28 mouse cellular contexts compared by ENCODE assay signal in genomic region chr3:9557778-9558560, GRCm38 (mm10). TPM values are rescaled to one million over a fixed set of nuclear protein-coding genes. Genes with fewer than 3 reads are reported as not detected.
DNase-seq lines count a peak whose midpoint lies in the region; ATAC-seq and TF ChIP-seq lines count a peak whose summit lies in the region.
"Had no signal": no experiment of that assay in that cellular context is flagged by ENCODE, and none has a peak within 500 bp of the region (broad histone marks: within the 10 kb centered on the region; RNA-seq: fewer than 3 reads in every experiment).

No protein-coding gene starts in this region.

- peaks cover 12% of the 10 kb centered on the region; the same call in 1 of the 2 replicates for H3K4me1 ChIP-seq in forebrain, embryonic 15.5 days
- 0 out of 2 replicates have a peak, but pooled peaks cover 3% of the 10 kb centered on the region for H3K4me1 ChIP-seq in forebrain, embryonic 12.5 days
- H3K4me1 ChIP-seq in forebrain, postnatal 0 days (ENCODE audit: insufficient read depth), result 0 out of 2 replicates have a peak, but pooled peaks cover 3% of the 10 kb centered on the region
- H3K4me1 ChIP-seq: embryonic facial prominence, embryonic 10.5 days; intestine, embryonic 15.5 days had no signal

- peak; percentile 34; the same call in 1 of the 2 replicates for ATAC-seq in forebrain, embryonic 15.5 days (replicated peaks)
- ATAC-seq in forebrain, embryonic 12.5 days (ENCODE audit: low FRiP score), result no peak; the same call in 1 of the 2 replicates
- ATAC-seq in forebrain, postnatal 0 days, result peak; percentile 28; the same call in 1 of the 2 replicates
- no peak for ATAC-seq in granulocyte monocyte progenitor cell, adult 5-6 weeks (replicated peaks; ENCODE audit: poor library complexity, severe bottlenecking)
- ATAC-seq: CD4-positive, CD25-positive, alpha-beta regulatory T cell, adult 4 months; hindbrain, embryonic 16.5 days; intestine, embryonic 15.5 days had no signal

- peak; percentile 30 to 35 for DNase-seq in kidney, postnatal 36 days
- DNase-seq in kidney, adult 11 months, result no peak
- DNase-seq in forebrain, postnatal 0 days, result peak; percentile 45
- DNase-seq: adrenal gland, adult 2 months; adrenal gland, postnatal 14 days; cerebellum, adult 11-12 months; cerebellum, adult 8-10 months; cerebellum, postnatal 10 days; cerebellum, postnatal 36 days; embryo, embryonic 11 days; gastrocnemius, adult 2 months; gastrocnemius, postnatal 14 days; heart, adult 18-20 months; heart, postnatal 10 days; heart, postnatal 36 days had no signal

- H3K4me2 ChIP-seq in forebrain, embryonic 15.5 days (replicated peaks), result no peak overlapping the region
- no peak overlapping the region for H3K4me2 ChIP-seq in forebrain, embryonic 12.5 days
- no peak overlapping the region for H3K4me2 ChIP-seq in forebrain, postnatal 0 days (ENCODE audit: low read depth)
- H3K4me2 ChIP-seq: embryonic facial prominence, embryonic 13.5 days; heart, embryonic 12.5 days; heart, embryonic 15.5 days; hindbrain, embryonic 13.5 days; intestine, embryonic 15.5 days had no signal

- H3K4me3 ChIP-seq in forebrain, embryonic 15.5 days, result no peak overlapping the region
- no peak overlapping the region for H3K4me3 ChIP-seq in forebrain, embryonic 12.5 days (replicated peaks)
- H3K4me3 ChIP-seq in forebrain, postnatal 0 days (ENCODE audit: low read depth, low read length), result no peak overlapping the region
- H3K4me3 ChIP-seq: embryonic facial prominence, embryonic 10.5 days; embryonic facial prominence, embryonic 13.5 days; erythroblast, embryonic 14.5 days; gastrocnemius, adult 2 months; heart, embryonic 12.5 days; heart, embryonic 15.5 days; hindbrain, embryonic 10.5 days; hindbrain, embryonic 13.5 days; intestine, embryonic 15.5 days had no signal

- H3K36me3 ChIP-seq in forebrain, embryonic 15.5 days, result no peaks in the 10 kb centered on the region
- H3K36me3 ChIP-seq in forebrain, embryonic 12.5 days (replicated peaks), result no peaks in the 10 kb centered on the region
- H3K36me3 ChIP-seq in forebrain, postnatal 0 days (ENCODE audit: insufficient read depth), result no peaks in the 10 kb centered on the region
- H3K36me3 ChIP-seq: heart, embryonic 15.5 days; hindbrain, embryonic 10.5 days; hindbrain, embryonic 13.5 days; intestine, embryonic 15.5 days had no signal

- 10% methylated on average over 6 of the region's 6 CpGs for WGBS in forebrain, embryonic 15.5 days
- WGBS in forebrain, embryonic 12.5 days, result 32% methylated on average over 6 of the region's 6 CpGs
- WGBS in forebrain, postnatal 0 days, result 17% methylated on average over 6 of the region's 6 CpGs

- H3K27ac ChIP-seq in forebrain, embryonic 15.5 days (replicated peaks), result no peak overlapping the region
- no peak overlapping the region; the same call in 1 of the 2 replicates for H3K27ac ChIP-seq in forebrain, embryonic 12.5 days
- H3K27ac ChIP-seq in forebrain, postnatal 0 days (ENCODE audit: low read depth, low read length), result no peak overlapping the region
- H3K27ac ChIP-seq: embryonic facial prominence, embryonic 10.5 days; embryonic facial prominence, embryonic 13.5 days; gastrocnemius, adult 2 months; heart, embryonic 15.5 days; hindbrain, embryonic 10.5 days; hindbrain, embryonic 13.5 days; intestine, embryonic 15.5 days had no signal

- no peak for TF ChIP-seq CTCF in forebrain, postnatal 0 days (IDR thresholded peaks at IDR 0.05; ENCODE audit: low read depth)

- H3K9me3 ChIP-seq in forebrain, embryonic 15.5 days, result no peaks in the 10 kb centered on the region
- no peaks in the 10 kb centered on the region for H3K9me3 ChIP-seq in forebrain, embryonic 12.5 days
- H3K9me3 ChIP-seq in forebrain, postnatal 0 days (ENCODE audit: low read length), result no peaks in the 10 kb centered on the region
- H3K9me3 ChIP-seq: embryonic facial prominence, embryonic 10.5 days; embryonic facial prominence, embryonic 13.5 days; heart, embryonic 12.5 days; heart, embryonic 15.5 days; hindbrain, embryonic 10.5 days; hindbrain, embryonic 13.5 days; intestine, embryonic 15.5 days had no signal

- no peak overlapping the region for H3K9ac ChIP-seq in forebrain, embryonic 15.5 days (replicated peaks)
- no peak overlapping the region for H3K9ac ChIP-seq in forebrain, embryonic 12.5 days
- H3K9ac ChIP-seq in forebrain, postnatal 0 days, result no peak overlapping the region
- H3K9ac ChIP-seq: embryonic facial prominence, embryonic 13.5 days; heart, embryonic 12.5 days; heart, embryonic 15.5 days; hindbrain, embryonic 13.5 days; intestine, embryonic 15.5 days had no signal

- H3K27me3 ChIP-seq in forebrain, embryonic 15.5 days, result no peaks in the 10 kb centered on the region
- H3K27me3 ChIP-seq in forebrain, embryonic 12.5 days, result no peaks in the 10 kb centered on the region
- H3K27me3 ChIP-seq in forebrain, postnatal 0 days (ENCODE audit: insufficient read depth, low read length), result no peaks in the 10 kb centered on the region
- H3K27me3 ChIP-seq: embryonic facial prominence, embryonic 13.5 days; heart, embryonic 12.5 days; heart, embryonic 15.5 days; hindbrain, embryonic 13.5 days; intestine, embryonic 15.5 days had no signal

RNA-seq across cellular contexts. Expression of gene Zfp704, which starts 51.9 kb away (rescaled TPM):
- 16.1 and 17.9 TPM in 2 replicates for polyA plus RNA-seq in forebrain, embryonic 15.5 days (2015; fragmentation: Nextera tagmentation; extraction: Ambion mirVana)
- polyA plus RNA-seq in forebrain, embryonic 12.5 days (2016; fragmentation: Nextera tagmentation; extraction: Ambion mirVana), result 9.2 and 10.0 TPM in 2 replicates
- total RNA-seq in forebrain, postnatal 0 days (2014; rRNA removed), result 63.6 and 70.4 TPM in 2 replicates
- polyA plus RNA-seq in forebrain, postnatal 0 days (2015; fragmentation: Nextera tagmentation; extraction: Ambion mirVana), result 6.5 and 13.0 TPM in 2 replicates
- total RNA-seq in granulocyte monocyte progenitor cell, adult 5-6 weeks (2014; fragmentation: Nextera tagmentation), result 22.9 and 25.3 TPM in 2 replicates
- 15.6 and 15.7 TPM in 2 replicates for total RNA-seq in granulocyte monocyte progenitor cell, adult 5-6 weeks (2017)

Comparison
In these comparisons a context has a peak if more than half of its experiments do, and no peak if none do; other contexts are left out.
1. ATAC-seq: peak in forebrain, embryonic 15.5 days (single experiment) and forebrain, postnatal 0 days (single experiment); none in forebrain, embryonic 12.5 days (single experiment) and granulocyte monocyte progenitor cell, adult 5-6 weeks (single experiment).